Mouse (Mus musculus) neural tube, embryonic 15.5 days (tissue): ENCODE measurements around the gene Pacs2. TPM values are rescaled to one million over a fixed set of nuclear protein-coding genes. Genes with fewer than 3 reads are reported as not detected.

Experiments
- ATAC-seq: fragments of 200-750 bp; cut with Nextera tagmentation; 2 replicates; pipeline ENCODE4 v1.8.0; 2017; ENCODE audit warnings: mild to moderate bottlenecking, moderate TSS enrichment, moderate library complexity; ENCODE audit not compliant: low FRiP score
- H3K27ac ChIP-seq: fragments of 300-500 bp; sonication (generic); replicated peaks from 2 replicates; pipeline ENCODE4 v1.5.1; 2015; ENCODE audit warnings: mild to moderate bottlenecking, inconsistent platforms
- H3K27me3 ChIP-seq: fragments of 300-500 bp; sonication (generic); replicated peaks from 2 replicates; pipeline ENCODE4 v1.6.1; 2015; ENCODE audit warnings: inconsistent platforms
- H3K36me3 ChIP-seq: fragments of 300-500 bp; sonication (generic); 2 replicates; pipeline ENCODE4 v1.6.1; 2015; ENCODE audit warnings: inconsistent platforms
- H3K4me1 ChIP-seq: fragments of 300-500 bp; sonication (generic); 2 replicates; pipeline ENCODE4 v1.6.1; 2015; ENCODE audit warnings: inconsistent platforms
- H3K4me2 ChIP-seq: fragments of 300-500 bp; sonication (generic); 2 replicates; pipeline ENCODE4 v1.6.1; 2015; ENCODE audit warnings: inconsistent platforms, mild to moderate bottlenecking, moderate library complexity
- H3K4me3 ChIP-seq: fragments of 300-500 bp; sonication (generic); replicated peaks from 2 replicates; pipeline ENCODE4 v1.5.1; 2015; ENCODE audit warnings: mild to moderate bottlenecking, inconsistent platforms
- H3K9ac ChIP-seq: fragments of 300-500 bp; sonication (generic); replicated peaks from 2 replicates; pipeline ENCODE4 v1.6.1; 2015; ENCODE audit warnings: mild to moderate bottlenecking, inconsistent platforms
- H3K9me3 ChIP-seq: fragments of 300-500 bp; sonication (generic); replicated peaks from 2 replicates; pipeline ENCODE4 v1.6.1; 2016; ENCODE audit warnings: inconsistent platforms
- WGBS: fragments of 180-500 bp; shearing (Covaris S2); methylation state at CpG from one replicate; pipeline ENCODE4 v1.1.7; 2015; ENCODE audit warnings: mixed read lengths; 5-methylcytosine and 5-hydroxymethylcytosine counted together
- polyA plus RNA-seq: library from polyadenylated mRNA; unstranded; fragments of >200 nt; fragmentation: Nextera tagmentation; extraction: Ambion mirVana; gene quantifications from 2 replicates; pipeline ENCODE4 v1.2.1, GENCODE M21; 2015

Pacs2 gene
- polyA plus RNA-seq = 21.9 and 27.6 TPM in 2 replicates

DNA sequence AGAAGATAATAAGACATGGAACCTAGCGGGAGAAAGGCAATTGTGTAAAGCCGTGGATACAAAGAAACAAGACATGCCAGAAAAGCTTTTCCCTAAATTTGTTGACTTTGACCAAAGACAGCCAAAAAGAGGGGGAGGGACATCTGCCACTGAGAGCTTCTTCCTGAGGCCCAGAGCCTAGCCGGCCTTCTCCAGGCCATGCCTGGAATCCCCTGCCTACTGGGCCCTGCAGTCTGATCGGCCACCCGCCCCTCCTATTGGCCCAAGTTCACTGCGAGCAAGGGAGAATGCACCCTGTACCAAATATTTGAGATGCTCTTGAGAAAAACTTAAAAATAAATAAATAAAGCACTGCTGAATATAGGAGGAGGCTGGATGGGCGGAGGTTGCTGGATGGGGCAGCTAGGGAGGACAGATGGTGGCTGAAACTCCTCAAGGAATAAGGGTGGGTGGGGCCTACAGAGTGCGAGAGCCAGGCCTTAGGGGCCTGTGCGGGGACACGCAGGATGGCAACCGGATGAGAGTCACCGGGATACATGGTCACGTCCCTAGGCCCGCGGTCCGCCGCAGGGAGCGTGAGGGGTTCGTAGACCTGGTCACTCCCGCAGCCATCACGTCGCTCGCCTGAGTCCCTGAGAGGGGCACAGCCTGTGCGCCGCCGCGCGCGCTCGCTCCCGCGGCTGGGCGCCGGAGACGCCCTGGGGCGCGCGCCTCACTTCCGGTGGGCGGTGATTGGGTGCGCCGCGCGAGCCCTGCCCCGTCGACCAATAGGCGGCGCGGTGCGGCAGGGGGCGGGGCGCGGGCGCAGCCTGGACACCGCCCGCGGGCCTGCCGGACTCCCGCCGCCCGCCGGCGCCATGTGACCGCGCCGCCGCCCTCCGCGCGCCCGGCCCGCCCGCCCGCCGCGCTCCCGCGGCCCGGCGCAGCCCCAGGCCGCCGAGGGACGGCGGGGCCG is at the start of gene Pacs2:
Pacs2 (plus strand) TSS at position 905 of the 955 bp plus-strand sequence.
- peak within 1 kb of the TSS; percentile 98 for H3K4me3 ChIP-seq
- no peaks in the 10 kb centered on the region for H3K9me3 ChIP-seq
- peak; percentile 94 for ATAC-seq
- WGBS = 3% methylated on average over 53 of the region's 85 CpGs
- H3K27me3 ChIP-seq = no peaks in the 10 kb centered on the region
- peaks cover 59% of the 10 kb centered on the region for H3K4me1 ChIP-seq
- peak within 1 kb of the TSS; percentile 94 for H3K27ac ChIP-seq
- H3K4me2 ChIP-seq = peak within 1 kb of the TSS; percentile 82
- peak within 1 kb of the TSS; percentile 96 for H3K9ac ChIP-seq
- H3K36me3 ChIP-seq = no peaks in the 10 kb centered on the region

GRCm38 (mm10) chr12:112965783-112966182 is 48.5 kb upstream of the Pacs2 start:
- Histone ChIP-seq H3K27me3 (no peaks in the 10 kb centered on the region), H3K9me3 (no peaks in the 10 kb centered on the region), H3K4me1 (0 out of 2 replicates have a peak, but pooled peaks cover 4% of the 10 kb centered on the region), H3K36me3 (peaks cover 98% of the 10 kb centered on the region), H3K4me3 (no peak overlapping the region), H3K9ac (no peak overlapping the region), H3K4me2 (no peak overlapping the region), H3K27ac (no peak overlapping the region)
- WGBS = 92% methylated on average over 13 of the region's 13 CpGs
- no peak for ATAC-seq

DNA sequence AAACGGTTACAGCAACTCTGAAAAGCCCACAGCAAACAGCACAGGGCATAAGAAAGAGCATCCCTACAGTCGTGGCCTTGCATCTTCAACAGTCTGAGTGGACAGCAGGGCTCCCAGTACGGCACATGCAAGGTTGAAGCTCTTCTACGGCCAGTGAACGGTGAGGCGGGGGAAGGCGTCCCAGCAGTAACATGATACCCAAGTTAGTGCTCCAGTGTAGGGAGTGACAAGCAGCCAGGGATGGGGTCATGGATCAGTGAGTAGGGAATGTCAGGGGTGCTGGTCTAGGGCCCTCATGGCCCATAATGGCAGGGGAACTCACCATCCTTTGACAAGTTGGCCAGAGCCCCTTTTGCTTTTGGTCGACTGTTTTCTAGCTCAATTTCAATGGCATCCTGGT is 45.4 kb upstream of the Pacs2 start:
- Histone ChIP-seq H3K4me3 (no peak overlapping the region), H3K27me3 (no peaks in the 10 kb centered on the region), H3K4me2 (no peak overlapping the region), H3K9me3 (no peaks in the 10 kb centered on the region), H3K36me3 (peaks cover 95% of the 10 kb centered on the region), H3K27ac (no peak overlapping the region), H3K9ac (no peak overlapping the region), H3K4me1 (no peaks in the 10 kb centered on the region)
- no peak for ATAC-seq
- WGBS = 66% methylated on average over 8 of the region's 8 CpGs

- H3K27me3 ChIP-seq = no peaks in the 10 kb centered on the region
- no peak overlapping the region for H3K4me3 ChIP-seq
- H3K36me3 ChIP-seq = peaks cover 88% of the 10 kb centered on the region
- no peak overlapping the region for H3K27ac ChIP-seq
- no peaks in the 10 kb centered on the region for H3K4me1 ChIP-seq
- H3K9me3 ChIP-seq = no peaks in the 10 kb centered on the region
- H3K4me2 ChIP-seq = no peak overlapping the region
- WGBS = 97% methylated on average over 6 of the region's 6 CpGs
- no peak overlapping the region for H3K9ac ChIP-seq
- ATAC-seq = no peak
Measured at GRCm38 (mm10) chr12:112969616-112970015, 44.7 kb upstream of the Pacs2 start.

GRCm38 (mm10) chr12:112974736-112975135 is 39.6 kb upstream of the Pacs2 start:
- Histone ChIP-seq H3K4me2 (no peak overlapping the region), H3K9me3 (no peaks in the 10 kb centered on the region), H3K27me3 (no peaks in the 10 kb centered on the region), H3K4me1 (peaks cover 26% of the 10 kb centered on the region), H3K27ac (no peak overlapping the region), H3K9ac (no peak overlapping the region), H3K36me3 (peaks cover 59% of the 10 kb centered on the region), H3K4me3 (no peak overlapping the region)
- no peak for ATAC-seq
- WGBS = 93% methylated on average over 9 of the region's 9 CpGs

DNA sequence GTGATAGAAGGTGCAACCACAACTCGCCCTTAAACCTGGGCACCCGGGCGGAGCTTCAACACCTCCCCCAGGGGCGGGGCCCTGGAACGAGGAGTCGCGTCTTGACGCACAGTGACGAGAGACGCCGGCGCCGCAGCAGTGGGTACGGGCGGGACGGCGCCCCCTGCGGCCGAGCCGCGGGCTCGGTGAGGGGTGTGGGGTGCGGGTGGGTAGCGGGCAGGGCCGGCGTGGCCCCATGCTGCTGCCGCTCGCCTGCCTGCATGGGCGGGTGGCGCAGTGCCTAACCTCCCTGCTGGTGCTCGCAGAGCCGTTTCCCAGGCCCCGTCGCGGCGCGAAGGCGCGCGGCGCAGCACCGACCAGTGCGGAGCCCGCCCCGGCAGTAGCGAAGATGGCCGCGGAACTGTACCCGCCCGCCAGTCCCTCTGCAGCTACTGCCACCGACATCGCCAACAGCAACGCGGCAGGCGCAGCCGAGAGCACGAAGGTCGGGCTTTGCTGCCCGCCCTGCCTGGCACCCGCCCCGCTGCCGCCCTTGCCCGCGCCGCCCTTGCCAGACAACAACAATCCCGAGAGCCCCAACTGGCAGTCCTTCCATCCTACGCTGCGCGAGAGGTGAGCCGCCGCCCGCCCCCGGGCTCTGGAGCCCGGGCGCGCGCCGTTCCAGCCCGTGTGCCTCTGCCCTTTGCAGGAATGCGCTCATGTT is 37.8 kb upstream of the Pacs2 start, which contains the start of gene Btbd6:
Btbd6 (plus strand) TSS at position 112 of the 703 bp plus-strand sequence.
- Histone ChIP-seq H3K4me3 (peak within 1 kb of the TSS; percentile 63), H3K4me2 (peak within 1 kb of the TSS; percentile 84), H3K36me3 (peaks cover 62% of the 10 kb centered on the region), H3K27ac (peak within 1 kb of the TSS; percentile 97), H3K27me3 (no peaks in the 10 kb centered on the region), H3K9ac (peak within 1 kb of the TSS; percentile 84), H3K4me1 (peaks cover 26% of the 10 kb centered on the region), H3K9me3 (no peaks in the 10 kb centered on the region)
- peak; percentile 96 for ATAC-seq
- WGBS = under 1% methylated on average over 77 of the region's 80 CpGs

DNA sequence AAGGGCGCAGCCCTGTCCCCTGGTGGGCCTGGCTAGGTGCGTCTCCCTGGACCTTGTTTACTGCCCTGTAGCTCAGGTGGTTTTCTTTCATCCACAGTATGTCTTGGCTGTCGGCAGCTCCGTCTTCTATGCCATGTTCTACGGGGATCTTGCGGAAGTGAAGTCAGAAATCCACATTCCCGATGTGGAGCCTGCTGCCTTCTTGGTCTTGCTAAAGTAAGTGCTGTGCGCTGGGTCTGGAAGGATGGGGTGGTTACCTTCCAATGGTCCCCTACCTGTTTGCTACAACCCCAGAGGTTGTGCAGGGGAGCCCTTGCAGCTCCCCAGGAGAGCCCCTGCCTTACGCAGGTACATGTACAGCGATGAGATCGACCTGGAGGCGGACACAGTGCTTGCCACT is 37.2 kb upstream of the Pacs2 start:
- Histone ChIP-seq H3K9ac (peak overlapping the region; percentile 84), H3K4me3 (peak overlapping the region; percentile 63), H3K4me2 (peak overlapping the region; percentile 84), H3K27ac (peak overlapping the region; percentile 97), H3K4me1 (peaks cover 26% of the 10 kb centered on the region), H3K9me3 (no peaks in the 10 kb centered on the region), H3K36me3 (peaks cover 56% of the 10 kb centered on the region), H3K27me3 (no peaks in the 10 kb centered on the region)
- WGBS = 41% methylated on average over 12 of the region's 12 CpGs
- ATAC-seq = no peak

DNA sequence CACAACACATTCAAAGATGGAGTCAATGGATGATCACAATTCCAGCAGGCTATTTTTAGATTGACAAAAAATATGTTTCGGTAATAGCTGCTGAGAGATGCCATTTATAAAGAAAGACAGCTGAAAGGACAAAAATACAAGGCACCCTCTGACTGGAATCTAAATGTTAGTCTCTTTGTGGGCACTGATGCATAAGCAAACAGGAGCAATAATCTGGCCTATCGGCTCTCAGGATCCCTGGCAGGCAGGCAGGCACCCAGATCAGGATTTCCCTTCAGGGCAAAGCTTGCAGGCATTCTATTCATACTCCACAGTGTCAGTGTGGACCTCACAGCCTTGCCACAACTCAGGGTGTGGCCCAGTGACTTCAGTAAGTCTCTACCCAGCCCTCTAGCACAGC is 32.3 kb upstream of the Pacs2 start:
- H3K9ac ChIP-seq = no peak overlapping the region
- H3K27me3 ChIP-seq = no peaks in the 10 kb centered on the region
- 62% methylated on average over 2 of the region's 2 CpGs for WGBS
- no peak for ATAC-seq
- no peaks in the 10 kb centered on the region for H3K9me3 ChIP-seq
- no peak overlapping the region for H3K27ac ChIP-seq
- H3K36me3 ChIP-seq = peaks cover 82% of the 10 kb centered on the region
- H3K4me1 ChIP-seq = peaks cover 15% of the 10 kb centered on the region
- H3K4me2 ChIP-seq = no peak overlapping the region
- no peak overlapping the region for H3K4me3 ChIP-seq

GRCm38 (mm10) chr12:112985346-112985745 is 29.0 kb upstream of the Pacs2 start:
- no peak for ATAC-seq
- peaks cover 66% of the 10 kb centered on the region for H3K36me3 ChIP-seq

DNA sequence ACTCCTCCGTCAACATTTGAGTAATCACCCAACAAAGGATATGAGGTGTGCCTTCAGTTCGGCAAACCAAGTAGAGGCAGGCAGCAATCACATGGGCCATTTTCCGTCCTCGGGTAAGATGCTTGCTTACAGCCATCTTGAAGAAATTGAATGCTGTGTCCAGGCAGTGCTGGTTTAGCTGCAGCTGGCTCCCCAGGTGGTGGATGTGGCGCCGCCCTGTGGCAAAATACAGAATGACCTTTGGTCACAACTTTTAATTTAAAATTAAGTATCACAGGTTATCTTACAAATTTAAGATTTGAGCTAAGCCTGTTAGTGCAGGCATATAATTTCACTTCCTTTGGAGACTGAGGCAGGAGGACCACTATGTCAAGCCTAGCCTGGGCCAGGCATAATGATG is 26.4 kb upstream of the Pacs2 start:
- no peaks in the 10 kb centered on the region for H3K27me3 ChIP-seq
- H3K9me3 ChIP-seq = no peaks in the 10 kb centered on the region
- peaks cover 64% of the 10 kb centered on the region for H3K36me3 ChIP-seq
- ATAC-seq = no peak
- H3K4me1 ChIP-seq = no peaks in the 10 kb centered on the region
- H3K27ac ChIP-seq = no peak overlapping the region
- no peak overlapping the region for H3K4me2 ChIP-seq
- WGBS = 80% methylated on average over 6 of the region's 6 CpGs
- no peak overlapping the region for H3K9ac ChIP-seq
- no peak overlapping the region for H3K4me3 ChIP-seq

More at GRCm38 (mm10) chr12:112985346-112985745, 29.0 kb upstream of the Pacs2 start:
- no peaks in the 10 kb centered on the region for H3K4me1 ChIP-seq
- no peak overlapping the region for H3K4me3 ChIP-seq
- no peak overlapping the region for H3K9ac ChIP-seq
- no peaks in the 10 kb centered on the region for H3K9me3 ChIP-seq
- no peak overlapping the region for H3K4me2 ChIP-seq
- no peaks in the 10 kb centered on the region for H3K27me3 ChIP-seq
- H3K27ac ChIP-seq = no peak overlapping the region
- WGBS = 91% methylated on average over 6 of the region's 6 CpGs

DNA sequence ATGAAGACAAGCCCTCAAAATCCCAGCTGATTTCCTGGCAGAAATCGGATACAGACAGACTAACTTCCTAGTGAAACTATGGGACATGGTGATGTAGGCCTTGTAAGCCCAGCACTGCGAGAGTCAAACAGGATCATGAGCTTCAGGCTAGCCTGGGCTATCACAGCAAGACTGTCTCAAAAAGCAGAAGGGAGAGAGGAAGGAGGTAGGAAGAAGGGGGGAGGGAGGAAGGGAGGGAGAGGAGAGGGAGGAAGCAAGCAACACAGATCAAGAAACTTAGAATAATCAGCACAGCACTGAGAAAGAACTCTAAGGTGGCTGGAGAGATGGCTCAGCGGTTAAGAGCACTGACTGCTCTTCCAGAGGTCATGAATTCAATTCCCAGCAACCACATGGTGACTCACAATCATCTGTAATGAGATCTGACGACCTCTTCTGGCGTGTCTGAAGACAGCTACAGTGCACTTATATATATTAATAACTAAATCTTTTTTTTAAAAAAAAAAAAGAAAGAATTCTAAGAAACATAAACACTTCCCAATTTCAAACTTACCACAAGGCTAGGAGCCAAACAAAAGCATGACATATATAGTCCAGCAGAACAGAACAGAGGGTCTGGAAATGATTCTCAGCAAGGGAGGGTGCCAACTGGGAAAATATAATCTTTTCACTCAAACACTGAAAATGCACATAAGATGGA is 23.5 kb upstream of the Pacs2 start:
- H3K9ac ChIP-seq = no peak overlapping the region
- H3K27ac ChIP-seq = no peak overlapping the region
- peaks cover 40% of the 10 kb centered on the region for H3K36me3 ChIP-seq
- H3K4me3 ChIP-seq = no peak overlapping the region
- WGBS = 92% methylated on average over 5 of the region's 5 CpGs
- H3K27me3 ChIP-seq = no peaks in the 10 kb centered on the region
- no peaks in the 10 kb centered on the region for H3K9me3 ChIP-seq
- ATAC-seq = no peak
- no peak overlapping the region for H3K4me2 ChIP-seq
- no peaks in the 10 kb centered on the region for H3K4me1 ChIP-seq
